Mouse (Mus musculus): ENCODE results near the gene Lzts2.

DNA sequence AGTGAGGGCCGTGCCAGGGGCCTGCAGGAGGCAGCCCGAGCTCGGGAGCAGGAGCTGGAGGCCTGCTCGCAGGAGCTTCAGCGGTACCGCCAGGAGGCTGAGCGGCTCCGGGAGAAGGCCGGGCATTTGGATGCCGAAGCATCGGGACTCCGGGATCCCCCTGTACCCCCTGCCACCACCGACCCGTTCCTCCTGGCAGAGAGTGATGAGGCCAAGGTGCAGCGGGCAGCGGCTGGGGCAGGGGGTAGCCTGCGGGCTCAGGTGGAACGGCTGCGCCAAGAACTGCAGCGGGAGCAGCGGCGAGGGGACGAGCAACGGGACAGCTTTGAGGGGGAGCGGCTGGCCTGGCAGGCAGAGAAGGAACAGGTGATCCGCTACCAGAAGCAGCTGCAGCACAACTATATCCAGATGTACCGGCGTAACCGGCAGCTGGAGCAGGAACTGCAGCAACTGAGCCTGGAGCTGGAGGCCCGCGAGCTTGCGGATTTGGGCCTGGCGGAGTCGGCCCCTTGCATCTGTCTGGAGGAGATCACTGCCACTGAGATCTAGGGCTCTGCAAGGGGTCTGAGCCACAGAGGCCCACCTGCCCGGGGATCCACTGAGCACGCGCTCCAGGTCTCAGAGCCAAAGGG, 11.8 kb downstream of the Lzts2 start:
- TF ChIP-seq CTCF (IDR thresholded peaks at IDR 0.05; ENCODE audit: borderline replicate concordance, extremely low read depth, insufficient read depth, insufficient read length) (no peak), POLR2A (IDR thresholded peaks at IDR 0.05; ENCODE audit: borderline replicate concordance, extremely low read depth, insufficient read depth, insufficient read length, poor library complexity, severe bottlenecking) (no peak)

Data from brain, embryonic 14.5 days (tissue).